Mouse (Mus musculus) heart, embryonic 15.5 days (tissue): ENCODE data around the gene Crlf2. TPM values are rescaled to one million over a fixed set of nuclear protein-coding genes. Genes with fewer than 3 reads are reported as not detected.

ENCODE experiments used
- ATAC-seq: fragments of 200-750 bp; cut with Nextera tagmentation; replicated peaks from 2 replicates; pipeline ENCODE4 v1.8.0; 2017; ENCODE audit warnings: low read depth, moderate TSS enrichment; ENCODE audit not compliant: insufficient number of reproducible peaks, insufficient read depth, low FRiP score
- H3K27ac ChIP-seq: fragments of 300-500 bp; sonication (generic); 2 replicates; pipeline ENCODE4 v1.5.1; 2015; ENCODE audit warnings: mild to moderate bottlenecking, inconsistent platforms
- H3K27me3 ChIP-seq: fragments of 300-500 bp; sonication (generic); 2 replicates; pipeline ENCODE4 v1.6.1; 2015; ENCODE audit warnings: inconsistent platforms
- H3K36me3 ChIP-seq: fragments of 300-500 bp; sonication (generic); 2 replicates; pipeline ENCODE4 v1.6.1; 2015; ENCODE audit warnings: mild to moderate bottlenecking, inconsistent platforms
- H3K4me1 ChIP-seq: fragments of 300-500 bp; sonication (generic); replicated peaks from 2 replicates; pipeline ENCODE4 v1.6.1; 2015; ENCODE audit warnings: inconsistent platforms
- H3K4me2 ChIP-seq: fragments of 300-500 bp; sonication (generic); 2 replicates; pipeline ENCODE4 v1.6.1; 2015; ENCODE audit warnings: inconsistent platforms, mild to moderate bottlenecking, moderate library complexity
- H3K4me3 ChIP-seq: fragments of 300-500 bp; sonication (generic); 2 replicates; pipeline ENCODE4 v1.5.1; 2015; ENCODE audit warnings: mild to moderate bottlenecking, inconsistent platforms
- H3K9ac ChIP-seq: fragments of 300-500 bp; sonication (generic); 2 replicates; pipeline ENCODE4 v1.6.1; 2015; ENCODE audit warnings: mild to moderate bottlenecking, inconsistent platforms
- H3K9me3 ChIP-seq: fragments of 300-500 bp; sonication (generic); replicated peaks from 2 replicates; pipeline ENCODE4 v1.6.1; 2016; ENCODE audit warnings: inconsistent platforms
- WGBS: fragments of 180-500 bp; shearing (Covaris S2); methylation state at CpG from one replicate; pipeline ENCODE4 v1.1.7; 2015; ENCODE audit warnings: mixed read lengths; 5-methylcytosine and 5-hydroxymethylcytosine counted together
- polyA plus RNA-seq: library from polyadenylated mRNA; unstranded; fragments of >200 nt; fragmentation: Nextera tagmentation; extraction: Ambion mirVana; gene quantifications from 2 replicates; pipeline ENCODE4 v1.2.1, GENCODE M21; 2015

Gene Crlf2
- 8.0 and 11.1 TPM in 2 replicates for polyA plus RNA-seq

DNA sequence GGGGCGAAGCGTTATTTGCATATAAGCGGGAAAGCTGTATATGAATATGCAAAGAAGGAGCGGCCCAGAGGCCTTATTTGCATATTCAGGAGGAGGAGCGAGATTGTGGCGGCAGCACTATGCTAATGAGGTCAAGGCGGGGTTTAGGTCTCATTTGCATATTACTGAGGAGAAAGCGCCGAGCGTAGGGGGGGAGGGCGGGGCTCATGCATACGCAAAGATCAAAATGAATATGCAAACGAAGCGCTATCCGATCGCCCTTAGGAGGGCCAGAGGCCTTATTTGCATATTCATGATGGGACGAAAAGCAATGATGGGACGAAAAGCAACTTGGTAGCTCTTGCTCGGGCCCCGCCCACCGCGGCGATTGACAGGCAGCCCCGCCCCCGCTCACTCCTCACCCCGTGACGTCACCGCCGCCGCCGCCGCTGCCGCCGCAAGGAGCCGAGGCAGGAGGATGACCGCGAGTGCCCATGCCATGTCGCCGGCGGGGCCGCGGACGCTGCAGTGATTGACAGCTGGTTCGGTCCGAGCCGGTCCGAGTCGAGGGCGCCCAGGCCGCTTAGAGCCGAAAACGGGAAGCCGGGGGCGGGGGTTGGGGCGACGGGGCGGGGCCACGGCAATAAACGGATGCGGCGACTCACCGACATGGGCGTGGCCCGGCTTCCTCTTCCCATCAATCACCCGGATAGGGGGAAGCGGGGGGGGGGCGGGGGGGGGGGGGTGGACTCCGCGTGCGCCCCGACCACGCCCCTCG, at the start of gene Crlf2:
TSS of gene Crlf2 (minus strand) at position 590 of the 757 bp plus-strand sequence.
- peak; percentile 53 for ATAC-seq
- no peaks in the 10 kb centered on the region for H3K27me3 ChIP-seq
- peak within 1 kb of the TSS; percentile 96 for H3K27ac ChIP-seq
- peaks cover 21% of the 10 kb centered on the region for H3K9me3 ChIP-seq
- peak within 1 kb of the TSS; percentile 66 for H3K9ac ChIP-seq
- peak within 1 kb of the TSS; percentile 79 for H3K4me2 ChIP-seq
- H3K36me3 ChIP-seq: peaks cover 11% of the 10 kb centered on the region; the same call in 1 of the 2 replicates
- H3K4me3 ChIP-seq: peak within 1 kb of the TSS; percentile 73
- 0 out of 2 replicates have a peak, but pooled peaks cover 4% of the 10 kb centered on the region for H3K4me1 ChIP-seq
- under 1% methylated on average over 50 of the region's 73 CpGs for WGBS

DNA sequence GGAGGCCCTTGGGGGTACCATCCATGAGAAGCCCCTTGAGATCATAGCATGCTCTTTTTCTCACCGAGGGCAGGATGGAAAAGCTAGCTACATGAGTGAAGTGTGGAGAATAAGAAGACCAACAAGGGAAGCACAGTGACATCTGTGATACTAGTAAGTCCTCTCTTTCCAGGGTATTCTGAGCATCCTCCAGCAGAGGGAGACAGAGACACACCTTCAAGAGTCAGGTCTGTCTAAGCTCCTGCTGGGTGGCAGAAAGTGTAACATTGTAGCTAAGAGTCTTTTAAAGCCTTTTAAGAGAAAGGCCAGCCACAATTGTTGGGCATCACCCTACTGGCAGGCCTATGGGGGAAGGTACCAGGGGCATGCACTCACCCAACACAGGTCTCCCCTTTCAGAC, 43.8 kb upstream of the Crlf2 start:
- H3K4me1 ChIP-seq: no peaks in the 10 kb centered on the region
- no peaks in the 10 kb centered on the region; the same call in 1 of the 2 replicates for H3K9me3 ChIP-seq
- H3K27me3 ChIP-seq: no peaks in the 10 kb centered on the region
- H3K27ac ChIP-seq: no peak overlapping the region
- H3K9ac ChIP-seq: no peak overlapping the region
- no peak overlapping the region for H3K4me2 ChIP-seq
- whole genome bisulfite sequencing: 37% methylated on average over 1 of the region's 1 CpGs
- no peak overlapping the region for H3K4me3 ChIP-seq
- ATAC-seq: no peak
- H3K36me3 ChIP-seq: no peaks in the 10 kb centered on the region

DNA sequence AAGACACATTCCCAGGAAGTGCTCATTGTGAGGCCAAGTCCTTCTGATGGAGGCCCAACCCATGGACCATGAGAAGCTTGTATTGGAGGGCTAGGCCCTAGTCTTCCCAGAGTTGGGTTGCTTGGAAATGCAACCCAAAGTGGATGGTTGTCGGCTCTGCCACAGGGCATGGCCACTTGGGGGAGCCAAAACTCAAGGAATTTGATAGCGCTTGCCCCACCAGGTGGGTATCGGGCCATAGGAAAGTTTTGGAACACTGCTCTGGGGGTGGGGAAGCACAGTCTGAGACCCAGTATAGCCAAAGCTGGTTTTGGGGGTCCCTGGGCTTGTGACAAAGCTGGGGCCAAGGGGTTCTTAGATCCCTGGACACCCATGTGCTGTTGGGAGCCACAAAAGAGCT, 42.3 kb upstream of the Crlf2 start:
- Histone ChIP-seq H3K4me3 (no peak overlapping the region), H3K27me3 (no peaks in the 10 kb centered on the region), H3K9ac (no peak overlapping the region), H3K27ac (no peak overlapping the region), H3K36me3 (no peaks in the 10 kb centered on the region), H3K4me2 (no peak overlapping the region), H3K4me1 (no peaks in the 10 kb centered on the region), H3K9me3 (no peaks in the 10 kb centered on the region; the same call in 1 of the 2 replicates)
- ATAC-seq: no peak
- WGBS: 23% methylated on average over 3 of the region's 3 CpGs

DNA sequence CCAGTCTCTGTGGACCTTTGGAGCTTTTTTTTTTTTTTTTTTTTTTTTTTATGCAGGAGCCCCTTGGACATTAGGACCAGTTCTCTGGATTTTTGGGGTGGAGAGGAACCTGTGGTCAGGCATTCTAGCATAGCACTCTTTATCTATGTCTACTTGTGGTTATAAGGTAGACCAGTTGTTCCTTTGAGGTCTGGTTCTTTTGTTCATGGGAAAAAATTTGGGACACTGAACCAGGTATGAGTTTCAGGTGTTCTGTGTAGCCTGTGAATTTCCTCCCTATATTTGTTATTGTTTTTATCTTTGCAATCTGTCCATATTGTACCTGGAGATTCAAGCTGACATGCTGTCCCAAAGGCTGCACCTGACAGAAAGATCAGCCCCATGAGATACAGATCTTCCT, 40.1 kb upstream of the Crlf2 start:
- no peak for ATAC-seq
- no peak overlapping the region for H3K4me3 ChIP-seq

DNA sequence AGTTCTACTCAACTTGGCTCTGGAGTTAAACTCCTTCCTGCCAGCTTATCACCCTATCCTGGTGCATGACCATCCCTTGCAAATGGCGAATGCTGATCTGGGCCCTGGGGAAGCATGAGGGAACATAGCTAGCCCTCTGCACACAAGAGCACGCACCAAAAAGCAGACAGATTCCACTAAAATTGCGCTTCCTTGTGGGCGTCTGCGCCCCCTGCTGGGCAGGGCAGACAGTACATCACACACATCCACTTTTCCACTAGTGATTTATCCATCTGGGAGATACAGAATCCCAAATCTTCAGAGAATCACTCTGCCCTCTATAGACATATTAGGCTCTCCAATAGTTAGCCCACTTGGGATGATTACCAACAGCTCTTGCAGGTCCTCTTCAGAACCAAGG, 37.9 kb upstream of the Crlf2 start:
- Histone ChIP-seq H3K36me3 (no peaks in the 10 kb centered on the region), H3K27me3 (no peaks in the 10 kb centered on the region), H3K9me3 (no peaks in the 10 kb centered on the region), H3K4me3 (no peak overlapping the region), H3K4me1 (no peaks in the 10 kb centered on the region), H3K4me2 (no peak overlapping the region), H3K27ac (no peak overlapping the region), H3K9ac (no peak overlapping the region)
- no peak for ATAC-seq
- WGBS: 32% methylated on average over 5 of the region's 5 CpGs

More for the DNA sequence above, 40.1 kb upstream of the Crlf2 start:
- Histone ChIP-seq H3K36me3 (no peaks in the 10 kb centered on the region), H3K9me3 (no peaks in the 10 kb centered on the region; the same call in 1 of the 2 replicates), H3K4me1 (no peaks in the 10 kb centered on the region), H3K27ac (no peak overlapping the region), H3K9ac (no peak overlapping the region), H3K27me3 (no peaks in the 10 kb centered on the region), H3K4me2 (no peak overlapping the region)

DNA sequence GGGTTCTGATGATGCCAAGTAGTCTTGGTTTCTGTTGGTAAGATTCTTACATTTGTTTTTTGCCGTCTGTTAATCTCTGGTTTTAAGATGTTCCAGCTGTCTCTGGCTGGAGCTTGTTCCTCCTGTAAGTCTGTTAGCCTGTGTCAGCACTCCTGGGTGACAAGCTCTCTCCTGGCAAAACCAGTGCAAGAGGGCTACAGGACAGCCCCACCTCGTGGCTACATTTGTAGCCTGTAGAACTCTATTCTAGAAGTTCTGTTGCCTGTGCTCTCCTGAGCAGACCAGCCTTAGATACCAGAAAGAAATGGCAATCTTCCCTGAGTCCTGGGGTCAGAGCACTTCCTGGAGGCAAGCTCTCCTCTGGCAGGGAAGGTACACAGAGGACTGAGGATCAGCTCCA, 4.0 kb upstream of the Crlf2 start:
- Histone ChIP-seq H3K27ac (no peak overlapping the region), H3K9me3 (0 out of 2 replicates have a peak, but pooled peaks cover 3% of the 10 kb centered on the region), H3K4me1 (no peaks in the 10 kb centered on the region), H3K4me2 (no peak overlapping the region), H3K9ac (no peak overlapping the region), H3K4me3 (no peak overlapping the region), H3K36me3 (no peaks in the 10 kb centered on the region), H3K27me3 (no peaks in the 10 kb centered on the region)
- ATAC-seq: no peak
- WGBS: 43% methylated on average over 2 of the region's 2 CpGs

DNA sequence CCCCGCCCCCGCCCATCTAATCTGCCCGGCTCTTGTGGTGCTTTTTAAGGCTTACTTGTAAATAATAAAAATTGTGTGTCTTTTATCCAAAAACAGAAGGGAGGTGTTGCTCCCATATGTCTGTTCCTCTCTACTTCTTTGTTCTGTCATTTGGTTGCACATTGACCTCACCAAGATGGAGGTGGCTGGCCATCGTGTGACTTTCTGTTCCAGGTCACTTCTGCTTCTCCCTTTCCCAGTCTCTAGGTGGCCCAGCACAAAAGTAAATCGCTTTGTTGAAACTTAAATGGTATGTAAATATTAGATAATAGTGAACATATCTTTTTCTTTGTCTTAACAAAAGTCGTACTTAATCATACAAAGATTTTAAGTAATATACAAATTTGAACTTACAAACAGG, 398 bp upstream of the Crlf2 start:
- Histone ChIP-seq H3K9ac (no peak overlapping the region), H3K36me3 (peaks cover 11% of the 10 kb centered on the region; the same call in 1 of the 2 replicates), H3K27ac (peak overlapping the region; percentile 96; the same call in 1 of the 2 replicates), H3K4me1 (0 out of 2 replicates have a peak, but pooled peaks cover 4% of the 10 kb centered on the region), H3K4me2 (peak overlapping the region; percentile 79), H3K9me3 (peaks cover 21% of the 10 kb centered on the region), H3K4me3 (peak overlapping the region; percentile 73), H3K27me3 (no peaks in the 10 kb centered on the region)
- no peak for ATAC-seq
- 22% methylated on average over 6 of the region's 6 CpGs for WGBS

DNA sequence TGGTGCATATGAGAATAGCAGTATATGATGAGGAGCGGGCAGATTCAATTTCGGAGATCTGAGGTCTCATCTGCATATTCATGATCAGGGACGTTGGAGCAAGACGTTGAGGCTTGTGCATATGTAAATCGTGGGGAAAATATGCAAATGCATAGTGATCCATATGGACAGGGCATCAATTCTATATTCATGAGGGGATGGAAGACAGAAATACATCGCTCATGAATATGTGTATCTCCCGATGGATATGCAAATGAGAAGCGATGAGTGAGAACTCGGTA, 730 bp downstream of the Crlf2 start:
- H3K27me3 ChIP-seq: no peaks in the 10 kb centered on the region
- H3K9ac ChIP-seq: 0 out of 2 replicates have a peak overlapping the region, but pooled peaks have one; percentile 21
- under 1% methylated on average over 9 of the region's 9 CpGs for WGBS
- peak overlapping the region; percentile 96 for H3K27ac ChIP-seq
- H3K4me1 ChIP-seq: 0 out of 2 replicates have a peak, but pooled peaks cover 4% of the 10 kb centered on the region
- peaks cover 11% of the 10 kb centered on the region; the same call in 1 of the 2 replicates for H3K36me3 ChIP-seq
- peak overlapping the region; percentile 79 for H3K4me2 ChIP-seq
- H3K9me3 ChIP-seq: peaks cover 21% of the 10 kb centered on the region
- no peak; the same call in 1 of the 2 replicates for ATAC-seq
- peak overlapping the region; percentile 73 for H3K4me3 ChIP-seq

DNA sequence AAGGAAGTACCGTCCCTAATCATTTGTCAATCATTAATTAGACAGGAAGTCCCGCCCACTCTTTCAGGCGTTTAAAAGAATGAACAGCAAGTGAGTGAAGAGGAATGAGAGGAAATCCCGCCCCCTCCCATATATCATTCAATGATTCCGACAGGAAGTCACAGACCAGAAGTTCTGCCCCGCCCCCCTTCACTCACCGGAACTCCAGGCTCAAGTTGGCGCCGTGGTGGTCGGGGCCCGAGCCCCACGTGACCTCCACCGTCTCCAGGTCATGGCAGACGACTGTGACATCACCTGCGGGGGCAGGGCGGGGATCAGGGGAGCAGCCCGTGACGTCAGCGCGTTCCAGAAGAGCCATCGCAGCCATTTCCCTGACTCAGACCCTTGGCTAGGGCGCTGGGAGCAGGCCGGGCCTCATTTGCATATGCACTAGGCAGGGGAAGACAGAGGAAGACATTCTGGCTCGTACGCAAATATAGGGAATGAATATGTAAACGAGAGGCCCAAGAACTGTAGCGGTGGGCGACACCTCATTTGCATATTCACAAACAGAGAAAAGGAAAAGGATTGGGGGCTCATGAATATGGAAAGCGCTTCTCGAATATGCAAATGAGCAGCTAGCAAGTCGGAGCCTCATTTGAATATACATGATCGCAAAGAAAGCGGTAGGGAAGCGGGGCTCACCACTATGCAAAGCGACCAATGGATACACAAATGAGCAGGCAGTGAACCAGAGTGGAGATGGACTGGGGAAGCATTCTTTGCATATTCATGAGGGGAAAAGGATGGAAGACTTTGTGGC, 1.3 kb downstream of the Crlf2 start:
- Histone ChIP-seq H3K9me3 (peaks cover 21% of the 10 kb centered on the region), H3K4me3 (peak overlapping the region; percentile 73), H3K9ac (0 out of 2 replicates have a peak overlapping the region, but pooled peaks have one; percentile 21)

DNA sequence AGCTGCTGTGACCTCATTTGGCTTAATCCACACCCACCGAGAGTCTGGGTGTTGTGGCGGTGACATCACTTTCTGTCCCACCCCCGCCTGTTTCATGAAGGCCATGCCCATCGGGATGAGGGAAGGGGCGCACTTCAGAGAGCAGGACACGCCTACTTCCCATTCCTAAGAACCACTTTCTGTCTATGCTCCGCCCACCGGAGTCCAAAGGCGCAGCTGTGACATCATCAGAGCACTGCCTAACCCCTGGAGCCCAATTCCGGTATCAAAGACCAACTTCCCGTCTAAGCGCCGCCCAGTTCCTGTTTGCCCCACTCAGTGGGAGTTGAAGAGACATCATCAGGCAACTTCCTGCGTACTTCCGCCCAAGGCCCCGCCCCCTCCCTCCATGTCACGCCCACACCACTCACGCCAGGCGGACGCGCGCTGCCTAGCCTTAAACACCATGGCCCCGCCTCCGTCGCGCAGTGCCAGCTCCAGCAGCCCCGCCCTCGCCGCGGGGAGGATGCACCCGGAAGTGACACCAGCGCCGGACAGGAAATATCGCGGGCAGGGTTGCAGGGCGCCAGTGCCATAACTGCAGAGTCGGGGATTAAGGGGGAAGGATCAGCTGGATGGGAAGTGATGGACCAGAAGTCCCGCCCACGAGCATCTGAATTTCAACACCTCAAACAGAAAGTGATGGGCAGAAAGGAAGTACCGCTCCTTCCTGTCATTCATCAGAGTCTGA, 2.0 kb downstream of the Crlf2 start:
- 0 out of 2 replicates have a peak, but pooled peaks cover 4% of the 10 kb centered on the region for H3K4me1 ChIP-seq
- ATAC-seq: peak; percentile 59
- H3K27me3 ChIP-seq: no peaks in the 10 kb centered on the region
- H3K27ac ChIP-seq: peak overlapping the region; percentile 96
- H3K4me3 ChIP-seq: peak overlapping the region; percentile 73
- peaks cover 11% of the 10 kb centered on the region; the same call in 1 of the 2 replicates for H3K36me3 ChIP-seq
- peak overlapping the region; percentile 79 for H3K4me2 ChIP-seq
- WGBS: 6% methylated on average over 40 of the region's 40 CpGs
- no peak overlapping the region for H3K9ac ChIP-seq
- peaks cover 21% of the 10 kb centered on the region for H3K9me3 ChIP-seq

More for the DNA sequence above, 1.3 kb downstream of the Crlf2 start:
- 0 out of 2 replicates have a peak, but pooled peaks cover 4% of the 10 kb centered on the region for H3K4me1 ChIP-seq
- under 1% methylated on average over 35 of the region's 35 CpGs for WGBS
- peak overlapping the region; percentile 96 for H3K27ac ChIP-seq
- H3K27me3 ChIP-seq: no peaks in the 10 kb centered on the region
- H3K36me3 ChIP-seq: peaks cover 11% of the 10 kb centered on the region; the same call in 1 of the 2 replicates
- peak overlapping the region; percentile 79 for H3K4me2 ChIP-seq
- ATAC-seq: peak; percentile 72
